Mouse (Mus musculus): ENCODE data around the gene Zfp184.

GRCm38 (mm10) chr13:21916056-21916455 is 28.8 kb upstream of the Zfp184 start:
- TF ChIP-seq EP300 (optimal IDR thresholded peaks at IDR 0.05) (no peak), CTCF (IDR thresholded peaks at IDR 0.05; ENCODE audit: low read depth) (no peak)

All from stomach, postnatal 0 days (tissue).